Mouse (Mus musculus) hindbrain, embryonic 13.5 days (tissue): ENCODE data around the gene Btbd35f28. TPM values are rescaled to one million over a fixed set of nuclear protein-coding genes. Genes with fewer than 3 reads are reported as not detected.
"Not testable (repeated sequence)": the region's sequence is repeated elsewhere in the genome, so short reads cannot be mapped to it uniquely, and the experiment has no call there.

Experiments
- ATAC-seq: fragments of 200-750 bp; cut with Nextera tagmentation; 2 replicates; pipeline ENCODE4 v1.8.0; 2017; ENCODE audit warnings: moderate TSS enrichment; ENCODE audit not compliant: low FRiP score
- H3K27ac ChIP-seq: fragments of 300-500 bp; sonication (generic); 2 replicates; pipeline ENCODE4 v1.5.1; 2015; ENCODE audit warnings: inconsistent platforms, mild to moderate bottlenecking, moderate library complexity
- H3K27me3 ChIP-seq: fragments of 300-500 bp; sonication (generic); 2 replicates; pipeline ENCODE4 v1.6.1; 2015; ENCODE audit warnings: mild to moderate bottlenecking, inconsistent platforms
- H3K36me3 ChIP-seq: fragments of 300-500 bp; sonication (generic); 2 replicates; pipeline ENCODE4 v1.6.1; 2015; ENCODE audit warnings: mild to moderate bottlenecking, inconsistent platforms
- H3K4me1 ChIP-seq: fragments of 300-500 bp; sonication (generic); replicated peaks from 2 replicates; pipeline ENCODE4 v1.6.1; 2015; ENCODE audit warnings: inconsistent platforms
- H3K4me2 ChIP-seq: fragments of 300-500 bp; sonication (generic); 2 replicates; pipeline ENCODE4 v1.6.1; 2015; ENCODE audit warnings: inconsistent platforms, mild to moderate bottlenecking, moderate library complexity
- H3K4me3 ChIP-seq: fragments of 300-500 bp; sonication (generic); 2 replicates; pipeline ENCODE4 v1.5.1; 2015; ENCODE audit warnings: mild to moderate bottlenecking, inconsistent platforms
- H3K9ac ChIP-seq: fragments of 300-500 bp; sonication (generic); 2 replicates; pipeline ENCODE4 v1.6.1; 2015; ENCODE audit warnings: mild to moderate bottlenecking, inconsistent platforms
- H3K9me3 ChIP-seq: fragments of 300-500 bp; sonication (generic); 2 replicates; pipeline ENCODE4 v1.6.1; 2016; ENCODE audit warnings: inconsistent platforms
- WGBS: fragments of 180-500 bp; shearing (Covaris S2); methylation state at CpG from one replicate; pipeline ENCODE4 v1.1.7; 2015; 5-methylcytosine and 5-hydroxymethylcytosine counted together
- polyA plus RNA-seq: library from polyadenylated mRNA; unstranded; fragments of >200 nt; fragmentation: Nextera tagmentation; extraction: Ambion mirVana; gene quantifications from 2 replicates; pipeline ENCODE4 v1.2.1, GENCODE M21; 2015

Gene Btbd35f28
- not detected in 2 replicates for polyA plus RNA-seq

GRCm38 (mm10) chrX:4196276-4196675, at the start of gene Btbd35f28:
Btbd35f28 (plus strand) TSS chrX:4196576.
- not testable (repeated sequence) for H3K9ac ChIP-seq, H3K4me2 ChIP-seq, H3K27me3 ChIP-seq, H3K36me3 ChIP-seq, H3K27ac ChIP-seq, ATAC-seq, H3K4me1 ChIP-seq, H3K9me3 ChIP-seq, H3K4me3 ChIP-seq
- no CpG with 5 or more reads among the region's 2 CpGs for WGBS

Other genes with a start within 250 kb of the Btbd35f28 start
- not detected in 2 replicates for gene Btbd35f16, start 239.6 kb upstream of the Btbd35f28 start, polyA plus RNA-seq
- gene Btbd35f3, start 158.9 kb upstream of the Btbd35f28 start, polyA plus RNA-seq = not detected in 2 replicates
- gene Btbd35f20, start 94.7 kb downstream of the Btbd35f28 start, polyA plus RNA-seq = not detected in 2 replicates
- gene Btbd35f17, start 174.1 kb downstream of the Btbd35f28 start, polyA plus RNA-seq = not detected in 2 replicates